Mouse (Mus musculus): Measurements from ENCODE around the gene Nubp2. TPM values are rescaled to one million over a fixed set of nuclear protein-coding genes. Genes with fewer than 3 reads are reported as not detected.

Gene Nubp2
- total RNA-seq, 2 experiments from 2014 or later = 31.4 to 34.8 TPM

GRCm38 (mm10) chr17:24841133-24841532 is 45.0 kb downstream of the Nubp2 start:
- intact Hi-C loops (cut with DNase I) = no loop called here
- DNase-seq (ENCODE audit: low spot score in 2 of 2) = no peak

GRCm38 (mm10) chr17:24840341-24840740 is 45.8 kb downstream of the Nubp2 start:
- intact Hi-C loops (cut with DNase I) = no loop called here
- DNase-seq (ENCODE audit: low spot score in 2 of 2) = no peak

GRCm38 (mm10) chr17:24839842-24840241 is 46.3 kb downstream of the Nubp2 start, which contains the start of gene Hagh:
Hagh (plus strand) TSS chr17:24840143.
- no peak for DNase-seq (ENCODE audit: low spot score in 2 of 2)
- intact Hi-C loops (cut with DNase I) = no loop called here

Other genes with a start within 250 kb of the Nubp2 start
- gene Slc9a3r2, start 236.0 kb downstream of the Nubp2 start, total RNA-seq (2021) = 10 to 100 TPM; 51.0 to 51.2 TPM
- gene Npw, start 227.9 kb downstream of the Nubp2 start, total RNA-seq (2021) = 1 to 10 TPM; 1.1 to 1.3 TPM
- 10 to 100 TPM; 30.5 to 45.1 TPM for gene Zfp598, start 216.7 kb downstream of the Nubp2 start, total RNA-seq (2021)
- gene Syngr3, start 196.4 kb downstream of the Nubp2 start, total RNA-seq (2021) = 100 to 1,000 TPM; 179 to 200 TPM
- 10 to 100 TPM; 18.2 TPM for gene Gfer, start 190.2 kb downstream of the Nubp2 start, total RNA-seq (2021)
- 1 to 10 TPM; 2.1 to 2.9 TPM for gene Noxo1, start 190.1 kb downstream of the Nubp2 start, total RNA-seq (2021)
- 10 to 100 TPM; 26.9 to 29.6 TPM for gene Tbl3, start 178.7 kb downstream of the Nubp2 start, total RNA-seq (2021)
- not detected for gene Rnf151, start 168.3 kb downstream of the Nubp2 start, total RNA-seq (2021)
- 100 to 1,000 TPM; 291 to 312 TPM for gene Rps2, start 168.2 kb downstream of the Nubp2 start, total RNA-seq (2021)
- 100 to 1,000 TPM; 193 to 210 TPM for gene Ndufb10, start 161.9 kb downstream of the Nubp2 start, total RNA-seq (2021)
- gene Rpl3l, start 158.5 kb downstream of the Nubp2 start, total RNA-seq (2021) = under 1 TPM; 0.39 to 0.57 TPM
- 10 to 100 TPM; 36.4 to 46.7 TPM for gene Msrb1, start 149.7 kb downstream of the Nubp2 start, total RNA-seq (2021)
- gene Hs3st6, start 133.4 kb downstream of the Nubp2 start, total RNA-seq (2021) = under 1 TPM; 0.36 to 0.44 TPM
- gene Meiob, start 82.1 kb downstream of the Nubp2 start, total RNA-seq (2021) = not detected
- 100 to 1,000 TPM; 134 to 153 TPM for gene Hagh, start 46.2 kb downstream of the Nubp2 start, total RNA-seq (2021)
- 10 to 100 TPM; 18.0 to 20.5 TPM for gene Fahd1, start 36.0 kb downstream of the Nubp2 start, total RNA-seq (2021)
- gene Igfals, start 20.4 kb downstream of the Nubp2 start, total RNA-seq (2021) = not detected
- gene Spsb3, start 294 bp upstream of the Nubp2 start, total RNA-seq (2021) = 10 to 100 TPM; 56.4 to 63.7 TPM
- 10 to 100 TPM; 47.4 to 60.0 TPM for gene Eme2, start 8.7 kb upstream of the Nubp2 start, total RNA-seq (2021)
- gene Mrps34, start 8.8 kb upstream of the Nubp2 start, total RNA-seq (2021) = 10 to 100 TPM; 61.8 to 74.6 TPM
- gene Nme3, start 10.2 kb upstream of the Nubp2 start, total RNA-seq (2021) = 10 to 100 TPM; 41.4 to 54.3 TPM
- gene Mapk8ip3, start 50.6 kb upstream of the Nubp2 start, total RNA-seq (2021) = 100 to 1,000 TPM; 363 to 396 TPM
- 1 to 10 TPM; 4.8 to 5.7 TPM for gene Jpt2, start 74.3 kb upstream of the Nubp2 start, total RNA-seq (2021)
- gene Cramp1l, start 129.4 kb upstream of the Nubp2 start, total RNA-seq (2021) = 10 to 100 TPM; 28.6 to 29.0 TPM
- gene Ift140, start 129.7 kb upstream of the Nubp2 start, total RNA-seq (2021) = 10 to 100 TPM; 18.6 to 25.5 TPM
- 10 to 100 TPM in 1 of 2 experiments, 1 to 10 TPM in 1; 9.1 to 10.3 TPM for gene Tmem204, start 197.2 kb upstream of the Nubp2 start, total RNA-seq (2021)
- 10 to 100 TPM; 24.3 to 30.0 TPM for gene Telo2, start 229.6 kb upstream of the Nubp2 start, total RNA-seq (2021)
- under 1 TPM; 0.67 to 0.91 TPM for gene Ptx4, start 234.4 kb upstream of the Nubp2 start, total RNA-seq (2021)
- gene Clcn7, start 247.0 kb upstream of the Nubp2 start, total RNA-seq (2021) = 10 to 100 TPM; 49.9 to 55.2 TPM